Mouse (Mus musculus): ENCODE results near the gene Mcts2.

- TF ChIP-seq POLR2A (IDR thresholded peaks at IDR 0.05; ENCODE audit: borderline replicate concordance, low read depth, low read length) (no peak), CTCF (IDR thresholded peaks at IDR 0.05; ENCODE audit: low read depth, low read length) (no peak)
Observed at GRCm38 (mm10) chr2:152704256-152704605, 17.4 kb downstream of the Mcts2 start.

Data from bone marrow macrophage, adult 2 months (primary cell).